Mouse (Mus musculus) bone marrow macrophage, adult 2 months (primary cell): ENCODE measurements around the gene Dnal4.

ENCODE experiments used
- CTCF ChIP-seq: IDR thresholded peaks from 2 replicates; pipeline ENCODE4 v1.5.1; 2012; ENCODE audit warnings: low read depth, mild to moderate bottlenecking, low read length, moderate library complexity
- POLR2A ChIP-seq: IDR thresholded peaks from 2 replicates; pipeline ENCODE4 v1.6.1; 2012; ENCODE audit warnings: mild to moderate bottlenecking, low read depth, low read length, borderline replicate concordance

DNA sequence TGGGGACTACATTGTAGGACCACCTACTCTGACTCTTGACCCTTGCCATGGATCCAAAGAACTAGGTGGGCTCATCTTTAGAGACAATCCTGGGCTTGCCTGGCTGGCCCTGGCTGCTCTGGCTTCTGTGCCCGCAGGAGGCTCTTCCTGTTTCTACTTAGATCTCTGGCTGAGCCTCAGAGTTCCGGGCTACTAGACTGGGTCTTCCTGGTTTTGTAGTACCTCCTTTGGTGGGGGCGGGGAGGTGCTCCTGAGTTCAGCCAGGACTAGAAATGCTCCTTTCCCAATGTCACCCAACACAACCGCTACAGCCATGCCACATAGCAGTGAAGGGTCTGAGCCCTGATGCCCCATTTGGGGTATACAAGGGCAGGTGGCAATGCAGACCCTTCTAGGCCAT lies 56.9 kb downstream of the Dnal4 start:
- TF ChIP-seq POLR2A = no peak
- TF ChIP-seq CTCF = no peak
